Mouse (Mus musculus): ENCODE data around the gene Twf2. TPM values are rescaled to one million over a fixed set of nuclear protein-coding genes. Genes with fewer than 3 reads are reported as not detected.

The Twf2 gene
- total and polyA plus RNA-seq, 3 experiments: 120 to 186 (median 131) TPM

GRCm38 (mm10) chr9:106167241-106167640 is 35.7 kb upstream of the Twf2 start:
- no peak overlapping the region for H3K4me2 ChIP-seq (ENCODE audit: insufficient read depth, low read depth, poor library complexity, severe bottlenecking)
- H3K4me3 ChIP-seq (replicated peaks in 1 of 3; ENCODE audit: low read depth in 2 of 3, low read length in 2 of 3, poor library complexity in 1 of 3): no peak overlapping the region
- dilution Hi-C loops (cut with MboI; ENCODE audit: extremely low pct_ligation_motif_present, extremely low pct_unique_long_range_greater_than_20kb, low sequenced_read_pairs) (no loop called here), in situ Hi-C loops (cut with MboI; ENCODE audit: low pct_ligation_motif_present, low pct_unique_long_range_greater_than_20kb, low sequenced_read_pairs) (loop anchor here (10.0 kb wide), 1 partner anchor 108 kb away; no protein-coding TSS in a partner anchor)
- H3K36me3 ChIP-seq (replicated peaks in 1 of 2; ENCODE audit: control insufficient read depth in 1 of 2, insufficient read depth in 1 of 2, low read length in 1 of 2): no peaks in the 10 kb centered on the region
- H3K4me1 ChIP-seq (ENCODE audit: control insufficient read depth in 1 of 2, insufficient read depth in 2 of 2): peaks cover 0 to 10% of the 10 kb centered on the region in 2 experiments; a peak in 2 of 4 replicates
- TF ChIP-seq TBP (conservative IDR thresholded peaks at IDR 0.05; ENCODE audit: low read depth, low read length) (no peak), NELFE (IDR thresholded peaks at IDR 0.05; ENCODE audit: low read depth, low read length) (no peak), RAD21 (IDR thresholded peaks at IDR 0.05; ENCODE audit: low read depth, low read length) (no peak), ZC3H11A (IDR thresholded peaks at IDR 0.05; ENCODE audit: low read depth, low read length) (no peak), ETS1 (conservative IDR thresholded peaks at IDR 0.05; ENCODE audit: low read depth, low read length) (no peak), ELF1 (IDR thresholded peaks at IDR 0.05; ENCODE audit: low read depth, low read length) (no peak), POLR2A (IDR thresholded peaks at IDR 0.05; ENCODE audit: low read depth, low read length) (no peak), MAX (IDR thresholded peaks at IDR 0.05; ENCODE audit: low read length) (no peak), USF2 (conservative IDR thresholded peaks at IDR 0.05; ENCODE audit: low read depth, low read length) (no peak), ZKSCAN1 (IDR thresholded peaks at IDR 0.05; ENCODE audit: borderline replicate concordance, low read depth, low read length) (no peak), BHLHE40 (IDR thresholded peaks at IDR 0.05; ENCODE audit: low read depth, low read length) (no peak), HCFC1 (IDR thresholded peaks at IDR 0.05; ENCODE audit: low read depth, low read length) (no peak), CTCF (conservative IDR thresholded peaks at IDR 0.05 in 1 of 2, IDR thresholded peaks at IDR 0.05 in 1 of 2; ENCODE audit: low read depth in 2 of 2, low read length in 2 of 2) (no peak), ZMIZ1 (IDR thresholded peaks at IDR 0.05; ENCODE audit: low read depth, low read length) (no peak), POLR2AphosphoS2 (IDR thresholded peaks at IDR 0.05; ENCODE audit: low read depth, low read length) (no peak), SIN3A (IDR thresholded peaks at IDR 0.05; ENCODE audit: low read length) (no peak), MXI1 (IDR thresholded peaks at IDR 0.05; ENCODE audit: low read depth, low read length) (no peak), JUND (conservative IDR thresholded peaks at IDR 0.05; ENCODE audit: low read depth, low read length) (no peak), MAZ (IDR thresholded peaks at IDR 0.05; ENCODE audit: low read depth, low read length) (no peak)
- DNase-seq (ENCODE audit: extremely low read depth): no peak
- no peaks in the 10 kb centered on the region for H3K9me3 ChIP-seq (replicated peaks; ENCODE audit: low read length)
- no peak overlapping the region for H3K9ac ChIP-seq (ENCODE audit: insufficient read depth, low read depth)
- H3K27me3 ChIP-seq (replicated peaks): no peaks in the 10 kb centered on the region
- no peak overlapping the region for H3K27ac ChIP-seq (ENCODE audit: insufficient read depth, low read depth)
- H3K79me2 ChIP-seq (replicated peaks; ENCODE audit: control insufficient read depth, extremely low read depth, insufficient read depth, poor library complexity, severe bottlenecking): peaks cover 12% of the 10 kb centered on the region

- in situ Hi-C loops (cut with MboI; ENCODE audit: low pct_ligation_motif_present, low pct_unique_long_range_greater_than_20kb, low sequenced_read_pairs): loop anchor here (10.0 kb wide), 1 partner anchor 107 kb away; no protein-coding TSS in a partner anchor
- peaks cover 0 to 10% of the 10 kb centered on the region in 2 experiments; a peak in 2 of 4 replicates for H3K4me1 ChIP-seq (ENCODE audit: control insufficient read depth in 1 of 2, insufficient read depth in 2 of 2)
These were observed 35.2 kb upstream of the Twf2 start for GRCm38 (mm10) chr9:106167703-106168102.

More at GRCm38 (mm10) chr9:106167703-106168102, 35.2 kb upstream of the Twf2 start:
- Histone ChIP-seq H3K79me2 (replicated peaks; ENCODE audit: control insufficient read depth, extremely low read depth, insufficient read depth, poor library complexity, severe bottlenecking) (peaks cover 16% of the 10 kb centered on the region), H3K27me3 (replicated peaks) (no peaks in the 10 kb centered on the region), H3K4me3 (replicated peaks in 1 of 3; ENCODE audit: low read depth in 2 of 3, low read length in 2 of 3, poor library complexity in 1 of 3) (no peak overlapping the region), H3K9ac (ENCODE audit: insufficient read depth, low read depth) (no peak overlapping the region), H3K9me3 (replicated peaks; ENCODE audit: low read length) (no peaks in the 10 kb centered on the region), H3K4me2 (ENCODE audit: insufficient read depth, low read depth, poor library complexity, severe bottlenecking) (no peak overlapping the region), H3K27ac (ENCODE audit: insufficient read depth, low read depth) (no peak overlapping the region), H3K36me3 (replicated peaks in 1 of 2; ENCODE audit: control insufficient read depth in 1 of 2, insufficient read depth in 1 of 2, low read length in 1 of 2) (no peaks in the 10 kb centered on the region)
- DNase-seq (ENCODE audit: extremely low read depth): no peak
- dilution Hi-C loops (cut with MboI; ENCODE audit: extremely low pct_ligation_motif_present, extremely low pct_unique_long_range_greater_than_20kb, low sequenced_read_pairs): no loop called here
- TF ChIP-seq ETS1 (conservative IDR thresholded peaks at IDR 0.05; ENCODE audit: low read depth, low read length) (no peak), IRF4 (IDR thresholded peaks at IDR 0.05; ENCODE audit: low read depth, low read length) (no peak), ZC3H11A (IDR thresholded peaks at IDR 0.05; ENCODE audit: low read depth, low read length) (no peak), NELFE (IDR thresholded peaks at IDR 0.05; ENCODE audit: low read depth, low read length) (no peak), NRF1 (IDR thresholded peaks at IDR 0.05; ENCODE audit: low read depth, low read length) (no peak), MXI1 (IDR thresholded peaks at IDR 0.05; ENCODE audit: low read depth, low read length) (no peak), JUND (conservative IDR thresholded peaks at IDR 0.05; ENCODE audit: low read depth, low read length) (no peak), CTCF (conservative IDR thresholded peaks at IDR 0.05 in 1 of 2, IDR thresholded peaks at IDR 0.05 in 1 of 2; ENCODE audit: low read depth in 2 of 2, low read length in 2 of 2) (no peak), TCF12 (IDR thresholded peaks at IDR 0.05; ENCODE audit: low read depth, low read length) (no peak), RCOR1 (conservative IDR thresholded peaks at IDR 0.05; ENCODE audit: low read depth, low read length) (no peak), SIN3A (IDR thresholded peaks at IDR 0.05; ENCODE audit: low read length) (no peak), ELF1 (IDR thresholded peaks at IDR 0.05; ENCODE audit: low read depth, low read length) (no peak), ZMIZ1 (IDR thresholded peaks at IDR 0.05; ENCODE audit: low read depth, low read length) (no peak), E2F4 (IDR thresholded peaks at IDR 0.05; ENCODE audit: insufficient replicate concordance, low read depth, low read length) (no peak), ZNF384 (IDR thresholded peaks at IDR 0.05; ENCODE audit: low read depth, low read length) (no peak)

Measured in CH12.LX (cell line).